Mouse (Mus musculus): ENCODE results near the gene Glp2r.

Gene Glp2r

DNA sequence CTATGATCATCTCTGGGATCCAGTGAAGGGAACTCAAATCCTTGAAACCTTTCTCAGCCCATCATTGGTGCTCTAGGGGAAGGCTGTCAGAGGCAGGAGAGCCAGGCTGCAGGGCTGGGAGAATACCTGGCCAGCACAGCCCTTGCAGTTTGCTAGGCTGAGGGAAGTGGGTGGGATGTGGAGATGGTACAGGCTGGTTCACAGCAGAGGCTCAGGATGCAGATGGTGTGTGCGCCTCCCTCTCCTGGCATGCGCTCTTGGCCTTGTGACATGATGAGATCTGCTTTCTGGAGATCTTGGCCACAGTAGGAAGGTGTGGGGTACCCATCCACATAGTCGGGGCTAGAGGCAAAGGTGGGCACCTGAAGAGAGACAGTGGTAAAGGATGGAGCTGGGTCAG is 106.7 kb downstream of the Glp2r start:
- in situ Hi-C loops (cut with MboI, MseI) = loop anchor here (10.0 kb wide), 1 partner anchor 549 kb away; no protein-coding TSS in a partner anchor

DNA sequence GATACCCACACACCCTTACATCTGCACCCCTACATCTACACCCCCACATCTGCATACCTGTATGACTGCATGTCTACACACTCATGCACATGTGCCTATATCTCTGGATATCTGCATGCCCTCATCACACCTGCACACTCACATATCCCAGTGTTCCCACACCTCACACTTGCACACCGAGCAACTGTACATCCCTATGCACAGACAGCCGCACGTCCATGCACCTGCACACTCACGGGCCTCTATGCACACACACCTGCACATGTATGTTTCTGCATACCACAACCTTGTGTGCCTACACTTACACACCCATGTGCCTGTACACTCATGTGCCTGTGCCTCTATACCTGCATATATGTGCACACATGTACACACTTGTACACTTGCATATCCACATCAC is 107.5 kb downstream of the Glp2r start:
- in situ Hi-C loops (cut with MboI, MseI) = loop anchor here (10.0 kb wide), 1 partner anchor 549 kb away; no protein-coding TSS in a partner anchor

DNA sequence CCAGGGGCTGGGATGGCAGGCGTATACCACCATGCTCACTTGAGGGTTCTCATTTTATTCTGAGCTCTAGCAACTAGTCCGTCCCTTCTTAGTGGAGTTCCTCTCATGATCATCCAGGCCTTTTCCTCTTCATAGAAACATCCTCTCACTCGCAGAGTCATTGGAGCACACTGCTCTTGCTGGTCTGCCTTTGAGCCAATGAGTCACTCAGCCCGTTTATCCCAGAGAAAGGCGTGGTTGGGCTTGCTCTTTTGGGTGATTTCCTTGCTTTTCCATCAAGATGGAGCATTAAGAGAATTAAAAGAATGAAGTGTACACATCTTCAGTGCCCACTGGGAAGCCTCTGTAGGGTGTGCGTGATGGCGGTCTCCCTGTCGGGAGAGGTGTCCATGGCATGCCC is 109.5 kb downstream of the Glp2r start:
- in situ Hi-C loops (cut with MboI, MseI) = loop anchor here (10.0 kb wide), 1 partner anchor 547 kb away; no protein-coding TSS in a partner anchor

DNA sequence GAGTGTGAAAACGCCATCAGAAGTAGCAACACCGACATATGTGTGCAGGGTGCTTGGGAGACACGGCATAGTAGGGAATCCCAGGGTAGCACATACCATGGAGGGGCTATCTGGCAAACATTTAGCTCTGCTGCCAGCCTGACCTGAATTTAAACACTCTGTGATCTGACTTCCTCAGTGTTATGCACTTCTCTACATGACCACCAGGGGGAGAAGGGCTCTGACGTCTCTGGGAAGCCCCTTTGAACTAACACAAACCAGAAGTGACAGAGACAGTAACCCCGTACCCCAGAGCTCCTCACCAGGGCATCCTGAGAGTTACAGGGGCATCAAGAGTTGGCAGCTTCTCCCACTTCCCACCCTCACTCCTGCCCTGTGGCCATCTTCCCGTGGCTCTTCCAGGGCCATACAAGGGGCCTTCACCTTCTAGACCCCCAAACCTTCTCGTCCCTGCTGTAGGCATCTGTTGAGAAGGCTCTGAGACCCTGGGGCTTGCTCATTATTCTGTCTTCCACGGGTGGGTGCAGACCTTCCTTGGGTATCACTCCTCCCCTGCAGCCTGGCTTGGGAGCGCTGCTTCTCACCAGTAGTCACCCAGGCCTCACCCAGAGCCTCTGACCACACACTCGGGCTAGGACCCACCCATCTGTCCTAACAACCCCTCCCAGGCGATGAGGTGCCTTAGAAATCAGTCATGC is 113.1 kb downstream of the Glp2r start:
- in situ Hi-C loops (cut with MboI, MseI) = loop anchor here (10.0 kb wide), 1 partner anchor 233 kb away; no protein-coding TSS in a partner anchor

DNA sequence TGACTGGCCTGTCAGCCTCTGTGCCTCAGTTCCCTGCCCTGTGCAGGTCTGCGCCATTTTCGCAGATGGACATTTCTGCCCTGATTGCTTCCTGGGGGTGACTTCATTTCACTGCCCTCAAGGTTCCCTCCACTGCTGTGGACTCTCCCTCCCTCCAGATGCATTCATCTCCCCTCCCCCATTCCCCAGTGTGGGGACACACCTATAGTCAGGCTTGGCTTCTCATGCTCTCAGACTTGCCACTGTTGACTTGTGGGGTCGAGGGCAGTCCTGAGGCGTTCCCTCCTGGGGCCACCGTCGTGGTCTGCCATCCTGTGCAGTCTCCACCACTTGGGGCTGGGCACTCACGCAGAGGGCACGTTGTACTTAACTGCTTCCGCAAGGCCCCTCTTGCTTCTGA is 114.1 kb downstream of the Glp2r start:
- in situ Hi-C loops (cut with MboI, MseI) = loop anchor here (10.0 kb wide), 1 partner anchor 232 kb away; no protein-coding TSS in a partner anchor

DNA sequence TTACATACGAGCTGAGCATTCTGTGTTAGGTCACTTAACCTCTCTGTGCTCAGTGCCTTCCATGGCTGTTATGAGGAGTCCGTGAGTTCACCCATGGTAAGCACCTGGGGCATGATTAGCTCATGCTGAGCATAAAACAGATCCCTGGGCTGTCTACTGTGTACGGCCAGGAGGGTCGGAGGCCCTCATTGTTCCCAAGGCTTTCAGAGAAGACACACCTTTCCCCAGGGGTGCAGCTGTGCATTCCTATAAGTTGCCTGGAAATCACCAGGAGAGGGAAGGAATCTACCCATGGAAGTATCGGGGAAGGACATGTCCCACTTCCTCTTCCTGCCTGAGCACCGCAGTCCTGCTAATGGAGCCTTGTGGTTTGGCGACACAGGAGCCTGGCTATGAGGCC is 114.6 kb downstream of the Glp2r start:
- in situ Hi-C loops (cut with MboI, MseI) = loop anchor here (10.0 kb wide), 1 partner anchor 232 kb away; no protein-coding TSS in a partner anchor

DNA sequence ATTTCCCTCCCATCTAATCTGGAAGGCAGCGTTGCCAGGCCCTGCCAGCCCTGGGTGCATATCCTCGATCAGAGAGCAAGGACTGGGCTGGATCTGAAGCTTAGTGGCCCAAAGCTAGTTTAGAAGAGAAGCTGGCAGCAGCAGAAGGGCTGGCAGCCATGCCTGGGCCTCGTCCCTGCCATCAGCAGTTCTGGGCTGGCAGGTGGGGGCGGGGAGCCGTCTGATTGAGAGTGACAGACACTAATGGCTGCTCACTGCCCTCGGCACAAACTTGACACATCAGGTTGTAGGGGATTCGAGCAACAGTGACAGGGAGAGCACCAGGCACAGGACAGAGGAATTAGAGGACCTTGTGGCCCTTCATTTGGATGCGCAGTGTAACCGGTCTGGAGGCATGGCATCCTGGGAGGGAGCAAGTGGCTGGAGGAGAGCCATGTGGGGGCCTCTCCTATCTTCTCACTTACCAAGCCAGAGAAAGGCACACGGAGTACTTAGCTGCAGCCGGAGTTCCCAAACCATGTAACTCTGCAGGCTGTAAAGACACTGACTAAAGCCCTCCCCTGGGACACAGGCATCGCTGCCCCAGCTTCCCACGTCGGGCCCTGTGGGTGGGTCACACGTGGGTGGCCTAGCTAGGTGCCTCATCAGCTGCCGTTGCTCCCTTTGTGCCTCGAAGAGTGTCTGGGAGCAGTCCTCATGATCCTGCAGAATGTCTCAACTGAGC is 115.6 kb downstream of the Glp2r start:
- in situ Hi-C loops (cut with MboI, MseI) = loop anchor here (10.0 kb wide), 1 partner anchor 231 kb away; no protein-coding TSS in a partner anchor

DNA sequence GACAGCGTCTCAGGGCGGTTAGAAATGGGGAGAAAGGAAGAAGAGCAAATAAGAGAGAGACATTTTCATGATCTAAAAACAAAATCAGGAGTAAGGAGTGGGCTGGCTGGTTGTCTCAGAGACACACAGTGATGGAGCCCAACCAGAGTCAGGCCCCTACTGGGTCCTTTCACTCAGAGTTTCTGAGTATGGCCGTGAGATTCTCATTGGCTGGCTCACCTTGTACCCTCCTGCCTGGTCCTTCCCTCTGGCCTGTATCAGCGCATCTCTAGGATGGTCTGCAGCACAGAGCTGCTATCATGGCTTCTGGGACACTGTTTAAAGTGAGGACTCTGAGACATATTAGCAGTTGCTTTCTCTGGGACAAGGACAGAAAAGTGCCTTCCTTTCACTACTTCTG is 116.4 kb downstream of the Glp2r start:
- in situ Hi-C loops (cut with MboI, MseI) = loop anchor here (10.0 kb wide), 1 partner anchor 230 kb away; no protein-coding TSS in a partner anchor

DNA sequence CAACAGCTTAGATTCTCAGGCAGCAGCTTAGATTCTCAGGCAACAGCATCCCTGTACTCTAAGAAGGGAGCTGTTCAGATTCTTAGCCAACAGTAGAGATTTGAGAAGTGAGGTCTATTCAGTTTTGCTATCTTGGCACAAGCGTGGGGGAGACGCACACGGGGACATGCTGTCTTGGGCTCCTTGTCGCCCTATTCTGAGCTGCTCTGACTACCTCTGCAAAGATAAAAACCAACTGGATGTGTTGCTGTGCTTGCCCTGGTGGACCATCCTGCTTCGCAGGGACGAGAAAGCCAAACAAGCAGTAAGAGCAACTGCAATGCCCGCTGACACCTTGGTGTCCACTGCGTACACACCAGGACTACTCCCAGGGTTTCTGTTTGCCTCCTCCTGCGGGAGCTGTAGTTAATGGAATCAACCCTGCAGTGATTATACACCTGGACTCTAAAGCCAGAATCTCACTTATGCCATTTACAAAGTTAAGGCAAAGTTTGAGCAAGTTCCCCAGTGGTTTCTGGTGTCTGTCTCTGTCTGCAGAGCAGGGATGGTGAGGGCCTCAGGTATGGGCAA is 117.3 kb downstream of the Glp2r start:
- in situ Hi-C loops (cut with MboI, MseI) = loop anchor here (10.0 kb wide), 1 partner anchor 229 kb away; no protein-coding TSS in a partner anchor

DNA sequence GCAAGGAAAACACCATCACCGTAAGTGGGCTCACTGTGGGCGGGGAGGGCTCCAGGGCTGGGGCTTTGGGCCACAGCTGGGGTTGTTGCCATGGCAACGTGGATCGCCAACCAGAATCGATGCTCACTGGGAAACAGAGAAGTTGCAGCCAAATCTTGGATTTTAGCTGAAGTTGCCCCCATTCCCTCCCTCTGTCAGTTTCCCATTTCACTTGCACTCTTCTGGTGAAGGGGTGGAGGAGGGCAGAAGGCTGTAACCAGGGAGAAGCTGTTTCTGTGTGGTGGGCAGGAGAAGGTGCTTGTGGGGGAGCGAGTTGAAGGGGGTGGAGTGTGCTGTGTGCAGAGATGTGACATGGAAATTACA is 118.1 kb downstream of the Glp2r start:
- in situ Hi-C loops (cut with MboI, MseI) = loop anchor here (10.0 kb wide), 1 partner anchor 228 kb away; no protein-coding TSS in a partner anchor

DNA sequence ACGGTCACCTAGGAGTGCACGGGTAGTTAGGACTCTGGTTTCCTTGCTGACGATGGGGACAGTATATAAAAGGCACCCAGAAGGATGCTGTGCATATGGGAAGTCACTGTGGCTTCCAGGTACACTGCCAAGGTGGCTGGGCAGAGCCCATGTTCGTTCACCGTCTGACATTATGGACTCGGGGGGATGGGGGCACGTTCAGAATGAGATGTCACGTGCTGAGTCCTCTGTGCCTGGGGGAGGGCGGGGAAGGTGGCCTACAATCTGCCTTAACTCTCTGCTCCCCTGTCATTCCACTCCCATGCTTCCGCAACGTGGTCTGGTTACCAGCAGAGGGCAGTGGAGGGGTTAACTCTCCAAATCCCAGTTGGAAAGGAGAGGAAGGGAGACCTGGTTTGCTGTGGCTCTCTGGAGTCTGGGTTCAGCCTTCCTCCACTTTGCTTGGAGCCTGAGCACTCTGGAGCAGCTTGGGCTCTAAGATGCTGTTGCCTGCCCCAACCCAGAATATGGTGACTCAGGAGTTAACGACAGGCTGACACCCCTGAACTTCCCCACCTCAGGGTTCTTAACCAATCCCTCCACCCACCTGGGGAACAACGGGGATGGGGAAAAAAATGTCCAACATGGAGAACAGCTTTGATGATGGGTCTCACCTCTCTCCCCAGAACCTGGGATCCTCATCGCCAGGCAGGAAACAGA is 118.6 kb downstream of the Glp2r start:
- in situ Hi-C loops (cut with MboI, MseI) = loop anchor here (10.0 kb wide), 1 partner anchor 228 kb away; no protein-coding TSS in a partner anchor

DNA sequence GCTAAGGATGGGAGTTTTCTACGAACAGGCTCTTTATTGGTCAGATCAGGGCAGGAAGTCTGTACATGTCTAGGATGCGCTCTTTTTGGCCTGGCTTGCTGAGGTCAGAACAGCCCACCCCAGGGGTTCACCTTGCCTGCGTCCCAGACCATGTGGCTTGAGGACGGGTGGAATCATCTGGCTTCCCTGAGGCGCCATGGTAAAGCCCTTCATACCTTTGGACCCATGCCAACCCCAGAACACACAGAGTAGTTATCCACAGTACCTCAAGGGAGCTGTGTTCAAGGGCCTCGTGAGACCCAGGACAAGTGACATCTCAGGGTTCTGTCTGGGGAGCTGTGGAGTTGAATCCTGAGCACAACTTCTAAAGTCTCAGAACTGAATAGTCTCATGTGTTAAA is 119.2 kb downstream of the Glp2r start:
- in situ Hi-C loops (cut with MboI, MseI) = loop anchor here (10.0 kb wide), 1 partner anchor 227 kb away; no protein-coding TSS in a partner anchor

DNA sequence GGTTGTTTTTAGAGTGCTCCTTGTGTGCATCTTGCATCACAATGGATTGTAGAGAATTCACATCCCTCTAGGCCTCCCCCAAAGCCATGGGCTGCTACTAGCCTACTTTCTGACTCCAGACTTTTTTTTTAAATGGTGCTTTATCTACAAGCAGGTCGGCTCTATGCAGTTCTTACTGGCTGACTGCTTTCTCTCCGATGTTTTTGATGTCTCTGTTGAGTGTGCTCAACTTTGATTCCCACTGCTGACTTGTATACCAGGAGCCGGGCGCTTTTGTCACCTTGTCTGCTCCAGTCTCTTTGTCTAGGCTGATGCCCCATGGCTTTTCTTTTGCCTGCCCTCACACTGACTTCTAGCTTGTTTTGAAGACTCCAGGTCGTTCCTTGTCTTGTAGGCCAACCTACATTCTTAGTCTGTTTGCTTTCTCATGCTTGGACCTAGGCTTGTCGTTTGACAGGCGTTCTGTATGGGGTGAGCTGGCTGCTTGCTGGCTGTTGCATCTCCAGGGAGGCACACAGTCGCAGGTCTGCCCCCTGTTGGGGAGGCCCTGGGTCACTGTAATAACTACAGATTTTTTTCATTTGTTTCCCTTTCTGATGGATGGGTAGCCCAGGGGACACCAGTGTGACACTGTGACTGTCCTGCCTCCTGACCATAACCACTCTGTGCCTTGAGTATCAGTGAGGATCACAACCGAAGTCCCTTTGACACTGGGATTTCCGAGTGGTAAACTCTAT is 120.8 kb downstream of the Glp2r start:
- in situ Hi-C loops (cut with MboI, MseI) = loop anchor here (10.0 kb wide), 1 partner anchor 225 kb away; no protein-coding TSS in a partner anchor

DNA sequence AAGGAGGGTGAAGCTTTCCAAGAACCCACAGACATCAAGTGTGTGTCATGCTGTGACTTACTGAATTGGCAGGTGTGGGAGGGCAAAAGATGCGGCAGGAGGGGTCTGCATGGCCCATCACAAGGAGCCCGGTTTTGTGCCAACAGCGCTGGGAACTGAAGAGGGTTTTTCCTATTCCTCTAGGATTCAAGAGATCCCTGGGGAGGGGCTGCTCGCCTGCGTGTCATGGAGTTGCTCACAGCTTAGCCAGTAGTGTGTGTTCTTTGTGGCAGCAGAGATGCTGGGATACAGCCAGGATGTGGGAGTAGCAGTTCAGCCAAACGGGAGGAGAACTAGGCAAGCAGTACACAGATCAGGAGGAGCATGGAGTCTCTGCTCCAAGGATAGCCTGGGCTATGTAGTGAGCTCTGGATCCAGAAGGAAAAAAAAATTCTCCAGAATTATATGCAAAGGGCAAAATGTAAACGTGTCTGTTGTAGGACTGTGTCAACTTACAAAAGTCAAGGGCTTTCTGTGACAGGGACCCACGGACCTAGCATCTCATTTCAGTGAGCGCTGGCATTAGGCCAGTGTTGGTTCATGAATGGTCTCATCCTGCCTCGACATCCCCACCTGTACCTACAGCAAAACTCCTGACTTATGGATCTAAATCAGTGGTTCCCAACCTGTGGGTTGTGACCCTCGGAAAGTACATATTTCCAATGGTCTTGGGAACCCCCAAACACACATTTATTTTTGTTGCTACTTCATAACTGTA is 122.1 kb downstream of the Glp2r start:
- in situ Hi-C loops (cut with MboI, MseI) = no loop called here

DNA sequence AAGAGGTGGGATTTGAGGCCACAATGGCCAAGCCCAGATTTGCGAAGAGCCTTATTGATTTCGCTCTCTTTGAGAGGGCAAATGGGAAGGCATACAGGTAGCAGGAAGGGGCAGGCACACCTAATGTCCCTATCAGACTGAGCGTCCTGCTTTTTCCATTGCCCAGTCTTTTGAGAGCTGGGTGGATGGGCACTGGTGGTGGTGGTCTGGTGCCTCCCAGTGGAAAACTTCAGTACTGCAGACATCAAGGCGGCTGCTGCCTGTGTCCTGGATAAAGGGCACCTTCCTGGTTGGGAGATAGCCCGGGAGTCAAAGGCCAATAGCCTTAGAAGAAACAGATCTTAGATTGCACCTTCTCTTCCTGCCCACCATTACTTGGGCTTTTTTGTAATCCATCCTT is 123.2 kb downstream of the Glp2r start:
- in situ Hi-C loops (cut with MboI, MseI) = no loop called here

DNA sequence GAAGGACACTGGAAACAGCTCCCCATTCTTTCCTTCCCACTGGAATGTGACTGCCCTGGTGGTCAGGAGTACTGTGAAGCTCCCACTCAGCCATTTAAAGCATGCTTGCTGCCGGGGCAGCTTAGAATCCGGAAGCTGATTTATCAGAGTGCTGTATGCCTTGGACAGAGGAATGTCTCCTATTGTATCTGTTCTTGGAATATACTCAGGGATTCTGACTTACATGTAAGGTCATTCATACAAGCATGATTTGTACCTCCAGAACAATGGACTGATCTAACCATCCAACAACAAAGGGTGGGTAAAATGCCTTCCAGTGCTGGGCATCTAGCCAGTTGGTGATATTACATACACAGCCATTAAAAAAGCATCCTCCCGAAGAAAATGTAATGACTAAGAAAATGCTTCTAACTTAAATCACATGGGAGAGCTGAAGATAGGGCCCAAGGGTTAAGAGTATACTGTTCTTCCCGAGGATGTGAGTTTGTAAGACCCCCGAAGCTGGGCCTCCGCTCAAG is 126.3 kb downstream of the Glp2r start:
- in situ Hi-C loops (cut with MboI, MseI) = loop anchor here (5.0 kb wide), 1 partner anchor 117 kb away; no protein-coding TSS in a partner anchor

DNA sequence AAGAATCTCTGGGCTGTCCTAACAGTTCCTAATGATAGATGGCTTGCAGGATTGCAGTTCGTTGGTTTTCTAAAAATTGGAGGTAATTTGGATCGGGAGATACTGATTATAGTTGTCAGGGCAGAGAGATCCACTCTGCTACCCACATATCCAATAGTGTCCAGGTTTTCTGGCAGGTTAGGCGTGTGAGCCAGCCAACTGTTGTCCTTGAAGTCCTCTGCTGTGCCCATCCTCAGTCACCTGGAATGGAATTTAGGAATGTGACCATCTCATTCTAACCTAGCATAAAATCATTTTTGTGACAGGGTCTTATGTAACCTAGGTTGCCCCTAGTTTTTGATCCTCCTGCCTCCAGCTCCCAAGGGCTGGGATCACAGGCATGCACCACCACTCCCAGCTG is 127.5 kb downstream of the Glp2r start:
- in situ Hi-C loops (cut with MboI, MseI) = loop anchor here (5.0 kb wide), 1 partner anchor 116 kb away; no protein-coding TSS in a partner anchor

DNA sequence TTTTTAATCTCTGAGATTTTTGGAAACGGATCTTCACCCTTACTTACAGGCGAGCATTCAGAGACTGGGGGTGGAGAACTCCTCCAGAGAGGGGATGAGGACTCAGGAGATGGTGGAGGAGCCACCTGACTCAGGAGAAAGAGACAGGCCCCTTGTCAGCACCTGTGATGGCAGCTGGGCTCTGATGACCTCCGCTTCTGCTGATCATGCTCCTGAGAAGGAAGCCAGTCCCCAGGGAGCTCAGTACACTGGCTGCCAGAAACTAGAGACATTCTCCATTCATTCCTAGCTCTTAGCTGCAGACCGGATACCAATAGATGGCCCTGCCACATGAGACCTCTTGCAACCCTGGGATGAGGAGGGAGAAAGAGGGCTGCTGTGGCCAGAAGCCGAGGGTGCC is 128.1 kb downstream of the Glp2r start:
- in situ Hi-C loops (cut with MboI, MseI) = loop anchor here (5.0 kb wide), 1 partner anchor 116 kb away; no protein-coding TSS in a partner anchor

DNA sequence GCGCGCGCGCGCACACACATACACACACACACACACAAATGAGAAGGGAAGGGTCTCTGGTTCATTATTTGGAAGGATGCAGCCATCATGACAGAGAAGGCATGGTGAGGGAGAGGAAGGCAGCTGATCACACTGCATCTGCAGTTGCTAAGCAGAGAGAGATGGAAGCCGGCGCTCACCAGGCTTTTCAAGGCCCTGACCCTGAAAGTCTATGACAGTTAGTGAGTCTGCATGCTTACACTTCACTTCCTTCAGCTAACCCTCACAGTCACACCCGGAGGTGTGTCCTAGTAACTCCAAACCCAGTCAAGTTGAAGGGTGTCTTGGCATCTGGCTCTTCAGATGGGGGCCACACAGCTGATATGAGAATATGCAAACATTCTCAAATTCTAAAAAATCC is 128.5 kb downstream of the Glp2r start:
- in situ Hi-C loops (cut with MboI, MseI) = loop anchor here (5.0 kb wide), 1 partner anchor 115 kb away; no protein-coding TSS in a partner anchor
